Mouse (Mus musculus) intestine, embryonic 16.5 days (tissue): ENCODE results near the gene Mlxip. TPM values are rescaled to one million over a fixed set of nuclear protein-coding genes. Genes with fewer than 3 reads are reported as not detected.

Source experiments
- ATAC-seq: fragments of 200-750 bp; cut with Nextera tagmentation; 2 replicates; pipeline ENCODE4 v1.8.0; 2017; ENCODE audit warnings: moderate TSS enrichment, moderate library complexity
- H3K27ac ChIP-seq: fragments of 300-500 bp; sonication (generic); 2 replicates; pipeline ENCODE4 v1.5.1; 2014; ENCODE audit warnings: mild to moderate bottlenecking, low read length
- H3K27me3 ChIP-seq: fragments of 300-500 bp; sonication (generic); replicated peaks from 2 replicates; pipeline ENCODE4 v1.6.1; 2014; ENCODE audit warnings: low read length, control low read depth, mixed read lengths; ENCODE audit not compliant: control insufficient read depth, insufficient read depth
- H3K36me3 ChIP-seq: fragments of 300-500 bp; sonication (generic); 2 replicates; pipeline ENCODE4 v1.6.1; 2014; ENCODE audit warnings: low read length, control low read depth; ENCODE audit not compliant: control insufficient read depth, insufficient read depth
- H3K4me1 ChIP-seq: fragments of 300-500 bp; sonication (generic); 2 replicates; pipeline ENCODE4 v1.6.1; 2014; ENCODE audit warnings: low read length, control low read depth, mixed read lengths; ENCODE audit not compliant: control insufficient read depth, insufficient read depth
- H3K4me2 ChIP-seq: fragments of 300-500 bp; sonication (generic); 2 replicates; pipeline ENCODE4 v1.6.1; 2014; ENCODE audit warnings: low read depth, low read length, control low read depth
- H3K4me3 ChIP-seq: fragments of 300-500 bp; sonication (generic); 2 replicates; pipeline ENCODE4 v1.5.1; 2014; ENCODE audit warnings: mild to moderate bottlenecking, low read length
- H3K9ac ChIP-seq: fragments of 300-500 bp; sonication (generic); 2 replicates; pipeline ENCODE4 v1.6.1; 2014; ENCODE audit warnings: low read depth, low read length
- H3K9me3 ChIP-seq: fragments of 300-500 bp; sonication (generic); 2 replicates; pipeline ENCODE4 v1.6.1; 2016; ENCODE audit warnings: low read length, control low read depth; ENCODE audit not compliant: control insufficient read depth
- WGBS: fragments of 180-500 bp; shearing (Covaris S2); extraction: QIAGEN DNeasy Blood & Tissue Kit; methylation state at CpG from one replicate; pipeline ENCODE4 v1.1.7; 2014; 5-methylcytosine and 5-hydroxymethylcytosine counted together
- polyA plus RNA-seq: library from polyadenylated mRNA; unstranded; fragments of >200 nt; fragmentation: Nextera tagmentation; extraction: Ambion mirVana; gene quantifications from 2 replicates; pipeline ENCODE4 v1.2.1, GENCODE M21; 2015

The Mlxip gene
- polyA plus RNA-seq, 1 experiment from 2014 or later: 16.6 TPM

GRCm38 (mm10) chr5:123416566-123417518 is 22.2 kb downstream of the Mlxip start:
- Histone ChIP-seq H3K4me2 (no peak overlapping the region), H3K4me3 (no peak overlapping the region), H3K36me3 (no peaks in the 10 kb centered on the region), H3K27ac (peak overlapping the region; percentile 47), H3K27me3 (no peaks in the 10 kb centered on the region), H3K9me3 (no peaks in the 10 kb centered on the region), H3K4me1 (peaks cover 33% of the 10 kb centered on the region), H3K9ac (no peak overlapping the region)
- no peak for ATAC-seq
- 65% methylated on average over 8 of the region's 8 CpGs for WGBS

GRCm38 (mm10) chr5:123423885-123424284 is 29.3 kb downstream of the Mlxip start:
- H3K4me3 ChIP-seq: no peak overlapping the region

GRCm38 (mm10) chr5:123427556-123427955 is 33.0 kb downstream of the Mlxip start:
- H3K9ac ChIP-seq: no peak overlapping the region
- 89% methylated on average over 1 of the region's 1 CpGs for WGBS
- no peaks in the 10 kb centered on the region for H3K27me3 ChIP-seq
- ATAC-seq: no peak
- H3K36me3 ChIP-seq: 0 out of 2 replicates have a peak, but pooled peaks cover 3% of the 10 kb centered on the region
- no peak overlapping the region for H3K27ac ChIP-seq
- H3K4me1 ChIP-seq: peaks cover 11% of the 10 kb centered on the region
- 0 out of 2 replicates have a peak, but pooled peaks cover 5% of the 10 kb centered on the region for H3K9me3 ChIP-seq
- no peak overlapping the region for H3K4me3 ChIP-seq
- H3K4me2 ChIP-seq: no peak overlapping the region

More at GRCm38 (mm10) chr5:123423885-123424284, 29.3 kb downstream of the Mlxip start:
- H3K9ac ChIP-seq: no peak overlapping the region
- 0 out of 2 replicates have a peak, but pooled peaks cover 3% of the 10 kb centered on the region for H3K36me3 ChIP-seq
- H3K9me3 ChIP-seq: 0 out of 2 replicates have a peak, but pooled peaks cover 5% of the 10 kb centered on the region
- H3K27me3 ChIP-seq: no peaks in the 10 kb centered on the region
- H3K4me2 ChIP-seq: no peak overlapping the region
- no peak overlapping the region for H3K27ac ChIP-seq
- H3K4me1 ChIP-seq: no peaks in the 10 kb centered on the region
- 61% methylated on average over 2 of the region's 2 CpGs for WGBS
- ATAC-seq: no peak

- H3K9me3 ChIP-seq: 0 out of 2 replicates have a peak, but pooled peaks cover under 1% of the 10 kb centered on the region
- WGBS: 68% methylated on average over 13 of the region's 13 CpGs
- no peak overlapping the region for H3K4me2 ChIP-seq
- no peak overlapping the region for H3K4me3 ChIP-seq
- H3K9ac ChIP-seq: no peak overlapping the region
- peak overlapping the region; percentile 39 for H3K27ac ChIP-seq
- no peaks in the 10 kb centered on the region for H3K27me3 ChIP-seq
- peaks cover 18% of the 10 kb centered on the region for H3K4me1 ChIP-seq
- no peak for ATAC-seq
- H3K36me3 ChIP-seq: no peaks in the 10 kb centered on the region
Measured at GRCm38 (mm10) chr5:123431524-123432304, 37.1 kb downstream of the Mlxip start.

- Histone ChIP-seq H3K27ac (peak overlapping the region; percentile 39), H3K4me2 (no peak overlapping the region), H3K4me3 (no peak overlapping the region), H3K9me3 (no peaks in the 10 kb centered on the region), H3K9ac (no peak overlapping the region), H3K36me3 (no peaks in the 10 kb centered on the region), H3K27me3 (no peaks in the 10 kb centered on the region), H3K4me1 (peaks cover 18% of the 10 kb centered on the region)
- no peak for ATAC-seq
- WGBS: 60% methylated on average over 3 of the region's 3 CpGs
Measured at GRCm38 (mm10) chr5:123432305-123432874, 37.8 kb downstream of the Mlxip start.

- no peak overlapping the region for H3K9ac ChIP-seq
- H3K4me1 ChIP-seq: peaks cover 17% of the 10 kb centered on the region
- no peak overlapping the region for H3K4me3 ChIP-seq
- no peak for ATAC-seq
- WGBS: 56% methylated on average over 8 of the region's 8 CpGs
- no peaks in the 10 kb centered on the region for H3K9me3 ChIP-seq
- H3K27me3 ChIP-seq: no peaks in the 10 kb centered on the region
- H3K36me3 ChIP-seq: no peaks in the 10 kb centered on the region
- H3K27ac ChIP-seq: 0 out of 2 replicates have a peak overlapping the region, but pooled peaks have one; percentile 34
- no peak overlapping the region for H3K4me2 ChIP-seq
Measured at GRCm38 (mm10) chr5:123436071-123436779, 41.6 kb downstream of the Mlxip start.

GRCm38 (mm10) chr5:123436780-123437175 is 42.2 kb downstream of the Mlxip start:
- 36% methylated on average over 4 of the region's 4 CpGs for WGBS
- Histone ChIP-seq H3K27me3 (no peaks in the 10 kb centered on the region), H3K27ac (0 out of 2 replicates have a peak overlapping the region, but pooled peaks have one; percentile 34), H3K4me3 (no peak overlapping the region), H3K9me3 (no peaks in the 10 kb centered on the region), H3K4me1 (peaks cover 14% of the 10 kb centered on the region), H3K36me3 (no peaks in the 10 kb centered on the region), H3K9ac (no peak overlapping the region), H3K4me2 (no peak overlapping the region)
- ATAC-seq: 0 out of 2 replicates have a peak, but pooled peaks have one; percentile 46

- H3K4me2 ChIP-seq: no peak overlapping the region
- no peaks in the 10 kb centered on the region for H3K27me3 ChIP-seq
- no peak overlapping the region for H3K27ac ChIP-seq
- peaks cover 2% of the 10 kb centered on the region; the same call in 1 of the 2 replicates for H3K4me1 ChIP-seq
- no peak overlapping the region for H3K4me3 ChIP-seq
- no peak overlapping the region for H3K9ac ChIP-seq
- no peak for ATAC-seq
- 91% methylated on average over 3 of the region's 3 CpGs for WGBS
- no peaks in the 10 kb centered on the region for H3K9me3 ChIP-seq
- peaks cover 4% of the 10 kb centered on the region; the same call in 1 of the 2 replicates for H3K36me3 ChIP-seq
Measured at GRCm38 (mm10) chr5:123438381-123438780, 43.8 kb downstream of the Mlxip start.
